Mouse (Mus musculus) adrenal gland, postnatal 4 days (tissue): Measurements from ENCODE around the gene Fdx1. TPM values are rescaled to one million over a fixed set of nuclear protein-coding genes. Genes with fewer than 3 reads are reported as not detected.

Experiments
- DNase-seq, 2 experiments: peaks; one replicate each; pipeline ENCODE4 v3.0.0; 2021 to 2022; ENCODE audit warnings: low spot score in 2 of 2, mixed read lengths in 2 of 2
- total RNA-seq, 2 experiments: library from RNA; stranded (reverse); gene quantifications; 2 replicates each; pipeline ENCODE4 v1.2.3; 2021

Fdx1 gene
- total RNA-seq, 2 experiments from 2014 or later: 853 to 953 TPM

DNA sequence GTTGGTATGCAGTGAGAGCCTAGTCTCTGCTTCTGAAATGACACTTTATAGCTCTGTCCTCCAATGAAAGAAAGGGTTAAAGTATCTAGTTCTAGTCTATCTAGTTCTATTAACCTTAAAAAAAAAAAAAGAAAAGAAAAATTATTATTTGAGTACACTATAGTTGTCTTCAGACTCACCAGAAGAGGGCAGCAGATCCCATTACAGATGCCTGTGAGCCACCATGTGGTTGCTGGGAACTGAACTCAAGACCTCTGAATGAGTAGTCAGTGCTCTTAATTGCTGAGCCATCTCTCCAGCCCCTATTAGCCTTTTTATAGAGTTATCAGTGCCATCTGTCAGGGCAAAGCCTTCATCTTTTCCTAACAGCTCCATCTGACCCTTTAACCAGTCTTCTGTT, 3.0 kb upstream of the Fdx1 start:
- DNase-seq: no peak

GRCm38 (mm10) chr9:51964110-51964509, 754 bp upstream of the Fdx1 start:
- DNase-seq: no peak

- DNase-seq: no peak
These were observed 2.0 kb downstream of the Fdx1 start for GRCm38 (mm10) chr9:51961190-51961909.

- no peak for DNase-seq
These were observed 3.0 kb downstream of the Fdx1 start for GRCm38 (mm10) chr9:51960331-51960730.

DNA sequence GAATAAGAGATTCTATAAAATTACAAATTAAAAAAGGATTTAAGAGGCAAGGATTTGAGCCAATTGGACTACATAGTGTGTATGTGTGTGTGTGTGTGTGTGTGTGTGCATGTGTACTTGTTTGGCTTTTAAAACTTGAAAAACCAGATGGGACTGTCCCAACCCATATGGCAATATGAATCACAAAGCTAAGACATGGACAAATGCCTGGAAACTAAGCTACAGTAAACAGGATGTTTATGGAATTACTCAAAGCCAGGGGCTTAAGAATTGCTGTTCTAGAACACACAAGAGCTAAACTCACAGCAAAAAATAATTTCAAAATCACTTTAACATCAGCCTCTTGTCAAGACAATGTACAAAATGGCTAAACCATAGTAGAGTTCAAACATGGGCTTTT, 4.4 kb downstream of the Fdx1 start:
- DNase-seq: no peak

DNA sequence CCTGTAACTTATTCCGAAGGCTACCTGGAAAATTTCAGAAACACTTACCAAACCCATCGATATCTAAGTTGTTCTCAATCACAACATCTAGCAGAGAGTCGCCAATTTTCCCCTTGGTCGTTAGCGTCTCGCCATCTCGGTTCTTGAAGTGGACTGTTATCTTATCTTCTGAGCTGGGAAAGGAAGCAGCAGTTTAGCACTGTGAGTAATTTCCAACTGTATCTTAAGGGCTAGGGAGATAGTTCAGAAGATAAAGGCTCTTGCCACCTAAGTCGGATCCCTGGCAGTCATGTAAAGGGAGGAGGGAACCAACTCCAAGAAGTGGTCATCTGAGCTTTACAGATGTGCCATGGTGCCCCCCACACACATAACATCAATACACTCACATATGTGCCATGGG, 6.3 kb downstream of the Fdx1 start:
- no peak for DNase-seq

DNA sequence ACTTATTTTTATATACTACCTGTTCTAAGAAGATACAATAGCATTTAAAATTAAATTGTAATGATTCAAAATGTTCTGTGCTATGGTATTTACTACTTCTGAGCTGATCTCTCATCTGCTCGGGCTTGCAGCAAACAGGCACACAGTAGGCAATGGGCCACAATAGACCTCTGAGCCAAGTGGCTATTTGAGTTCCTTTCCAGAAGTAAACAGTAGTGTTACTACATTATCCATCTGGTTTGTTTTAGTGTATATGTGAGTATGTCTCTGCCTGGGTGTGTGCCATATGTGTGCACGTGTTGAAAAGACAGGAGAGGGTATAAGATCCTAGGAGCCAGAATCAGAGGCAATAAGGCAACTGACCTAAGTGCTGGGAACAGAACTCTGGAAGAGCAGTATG, 6.9 kb downstream of the Fdx1 start:
- DNase-seq: no peak

DNA sequence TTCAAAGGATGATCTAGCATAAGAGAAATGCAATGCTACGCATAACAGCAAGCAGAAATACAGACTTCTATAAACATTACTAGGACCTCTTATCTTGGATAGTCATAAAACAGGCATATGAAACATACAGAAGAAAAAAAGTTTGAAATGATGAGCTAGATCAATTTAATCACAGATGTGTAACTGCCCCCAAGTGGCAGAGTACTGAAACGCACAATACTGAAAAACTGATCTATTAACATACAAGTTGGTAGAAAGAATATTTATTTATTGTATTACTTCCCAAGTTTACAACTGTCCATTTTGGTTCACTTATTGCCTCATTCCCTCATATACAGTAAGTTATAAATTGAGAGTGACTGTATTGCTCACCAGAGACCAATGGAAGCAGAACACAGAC, 12.0 kb downstream of the Fdx1 start:
- no peak for DNase-seq

DNA sequence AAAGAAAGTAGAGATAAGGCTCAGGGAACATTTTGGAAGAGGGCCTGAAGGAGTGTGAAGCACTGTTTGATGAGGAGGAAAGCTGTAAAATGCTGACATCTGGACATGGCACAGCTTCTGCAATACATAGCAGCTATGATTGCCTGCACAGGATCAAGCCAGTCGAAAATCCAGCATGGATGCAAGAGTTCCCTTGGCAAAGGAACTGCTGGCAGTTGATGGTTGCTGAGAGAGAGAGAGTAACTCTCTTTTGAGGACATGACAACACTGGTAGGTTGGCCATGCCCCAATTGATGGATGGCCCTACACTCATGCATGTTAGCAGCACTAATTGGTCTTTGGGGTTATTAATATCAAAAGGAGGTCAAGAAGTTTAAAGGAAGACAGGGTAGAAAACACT, 12.7 kb downstream of the Fdx1 start:
- no peak for DNase-seq

GRCm38 (mm10) chr9:51950225-51950624, 13.1 kb downstream of the Fdx1 start:
- DNase-seq: no peak

GRCm38 (mm10) chr9:51943934-51944333, 19.4 kb downstream of the Fdx1 start:
- no peak for DNase-seq

GRCm38 (mm10) chr9:51934641-51935040, 28.7 kb downstream of the Fdx1 start:
- no peak for DNase-seq

DNA sequence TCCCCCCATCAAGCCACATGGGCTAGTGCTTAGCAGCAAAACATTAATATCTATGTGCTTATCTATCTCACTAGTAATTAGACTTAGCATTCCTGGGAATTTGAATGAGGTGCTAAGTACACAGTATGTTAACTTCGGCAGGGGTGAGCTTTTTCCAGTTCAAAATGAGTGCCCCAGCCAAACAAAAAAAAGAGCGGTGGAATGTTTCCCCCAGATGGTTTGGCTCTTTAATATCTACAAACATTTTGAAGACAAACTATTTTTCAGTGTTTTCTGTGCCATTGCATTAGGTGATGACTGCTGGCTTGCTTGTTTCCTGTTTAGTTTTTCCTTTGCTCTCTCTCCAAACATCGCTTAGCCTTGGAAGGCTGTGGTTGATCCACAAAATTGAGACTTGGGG, 31.4 kb downstream of the Fdx1 start:
- no peak for DNase-seq

- no peak for DNase-seq
These were observed 32.2 kb downstream of the Fdx1 start for GRCm38 (mm10) chr9:51931054-51931690.

DNA sequence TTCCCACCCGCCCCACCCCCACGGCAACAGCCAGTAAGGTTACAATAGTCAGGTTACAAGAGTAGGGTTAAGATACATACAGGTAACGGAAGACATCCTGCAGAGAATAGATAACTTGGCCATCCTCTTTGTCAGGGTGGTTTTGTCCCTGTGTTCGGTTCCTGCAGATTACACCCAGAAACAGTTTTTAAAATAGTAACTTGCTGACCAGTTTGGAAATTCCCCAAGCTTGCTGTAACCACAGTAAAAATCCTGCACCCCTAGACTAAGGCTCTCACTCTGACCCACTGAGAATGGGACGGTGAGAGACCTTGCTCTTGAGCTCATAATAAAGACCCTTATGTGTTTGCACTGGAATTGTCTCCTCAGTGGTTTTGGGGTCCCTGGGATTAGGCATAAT, 33.4 kb downstream of the Fdx1 start:
- DNase-seq: no peak

DNA sequence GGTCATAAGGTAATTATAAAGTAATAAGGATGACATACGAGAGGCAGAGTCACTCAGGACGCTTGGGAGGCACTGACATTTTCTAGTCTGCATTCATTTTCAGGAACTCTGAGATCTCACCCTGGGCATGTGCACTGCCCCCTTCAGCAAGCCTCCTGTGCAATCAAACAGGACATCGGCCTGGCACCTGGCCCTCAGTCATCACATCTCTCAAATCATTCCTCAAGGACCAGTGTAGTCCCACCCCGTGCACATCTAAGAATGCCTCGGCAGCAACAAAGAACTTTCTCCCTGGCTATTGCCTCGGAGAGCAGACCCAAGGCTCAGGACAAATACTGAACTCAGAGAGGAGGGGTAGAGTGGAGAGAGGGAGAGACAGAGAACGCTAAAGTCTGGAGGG, 34.7 kb downstream of the Fdx1 start:
- no peak for DNase-seq

DNA sequence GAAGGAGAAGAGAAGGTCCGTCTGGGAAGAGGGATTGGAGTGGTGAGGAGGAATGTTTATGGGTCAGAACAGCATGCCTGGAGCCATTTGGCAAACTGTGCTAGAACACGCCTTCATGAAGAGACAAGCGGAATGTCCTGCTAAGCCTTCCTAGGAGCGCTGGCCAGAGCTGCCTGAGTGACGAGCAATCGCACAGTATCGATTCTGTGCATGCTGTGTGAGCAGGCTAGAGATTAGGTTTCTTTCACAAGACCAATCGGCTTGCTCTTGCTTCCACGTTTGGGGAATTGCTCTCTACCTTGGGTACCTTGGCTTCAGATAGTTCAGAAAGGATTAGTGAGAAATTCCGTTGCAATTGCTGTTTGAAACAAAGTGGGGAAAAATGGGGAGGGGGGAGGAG, 35.2 kb downstream of the Fdx1 start:
- DNase-seq: no peak

DNA sequence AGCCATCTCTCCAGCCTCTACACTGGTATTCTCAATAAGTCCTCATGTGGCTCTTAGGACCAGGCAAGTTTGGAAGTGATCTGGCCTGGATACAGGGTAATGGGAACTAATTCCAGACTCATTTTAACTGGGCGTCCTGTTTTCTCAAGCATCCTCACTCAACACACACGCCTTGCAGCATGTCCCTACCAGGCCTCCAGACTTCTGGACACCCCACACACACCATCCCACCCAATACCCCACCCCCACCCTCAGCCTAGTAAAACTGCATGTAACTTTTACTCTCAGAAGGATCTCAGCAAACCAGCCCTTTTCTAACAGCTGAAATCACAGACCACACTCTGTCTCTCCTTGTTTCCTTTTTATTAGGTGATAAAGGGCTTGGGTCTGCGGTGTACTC, 35.7 kb downstream of the Fdx1 start:
- DNase-seq: no peak

- no peak for DNase-seq
These were observed 36.7 kb downstream of the Fdx1 start for GRCm38 (mm10) chr9:51926629-51927028.

DNA sequence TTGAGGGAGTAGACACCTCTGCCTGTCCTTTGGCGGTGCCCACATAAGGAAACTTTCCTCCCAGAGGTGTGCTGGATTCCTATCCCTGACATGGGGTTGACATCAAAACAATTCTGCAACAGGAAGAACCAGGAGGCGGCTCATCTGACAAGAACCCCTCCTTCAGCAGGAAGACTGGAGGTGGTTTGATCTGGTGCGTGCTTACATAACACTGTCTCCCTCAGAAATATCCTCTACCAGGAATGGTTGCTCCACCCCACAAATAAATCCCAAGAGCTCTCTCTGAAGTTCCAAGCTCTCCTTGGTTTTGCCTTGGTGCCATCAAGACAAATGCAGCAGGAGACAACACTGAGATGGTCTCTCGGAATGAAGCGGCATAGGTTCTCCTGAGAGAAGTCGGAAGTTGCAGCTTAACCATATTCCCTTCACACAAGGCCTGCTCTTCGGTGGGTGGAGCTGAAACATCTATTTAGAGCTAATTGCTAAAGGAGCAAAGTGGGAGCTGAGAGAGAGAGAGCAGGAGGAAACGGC, 38.7 kb downstream of the Fdx1 start:
- no peak for DNase-seq

DNA sequence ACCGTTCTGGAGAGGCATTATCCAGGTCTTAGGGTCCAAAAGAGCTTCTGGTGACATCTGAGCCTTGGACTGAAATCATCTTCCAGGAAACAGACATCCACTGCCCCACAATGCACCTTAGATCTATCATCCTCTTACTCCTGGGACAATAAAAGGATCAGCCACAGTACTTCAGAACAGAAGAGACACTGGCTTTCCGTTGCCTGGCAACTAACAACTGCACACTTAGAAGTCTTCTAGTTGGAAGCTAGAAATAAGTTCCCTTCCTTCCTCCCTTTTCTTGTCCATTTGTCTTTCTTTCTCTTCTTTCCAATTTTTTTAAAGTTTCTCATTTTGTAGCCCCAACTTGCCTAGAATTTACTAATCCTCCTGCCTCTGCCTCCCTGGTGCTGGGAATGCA, 40.6 kb downstream of the Fdx1 start:
- DNase-seq: no peak

DNA sequence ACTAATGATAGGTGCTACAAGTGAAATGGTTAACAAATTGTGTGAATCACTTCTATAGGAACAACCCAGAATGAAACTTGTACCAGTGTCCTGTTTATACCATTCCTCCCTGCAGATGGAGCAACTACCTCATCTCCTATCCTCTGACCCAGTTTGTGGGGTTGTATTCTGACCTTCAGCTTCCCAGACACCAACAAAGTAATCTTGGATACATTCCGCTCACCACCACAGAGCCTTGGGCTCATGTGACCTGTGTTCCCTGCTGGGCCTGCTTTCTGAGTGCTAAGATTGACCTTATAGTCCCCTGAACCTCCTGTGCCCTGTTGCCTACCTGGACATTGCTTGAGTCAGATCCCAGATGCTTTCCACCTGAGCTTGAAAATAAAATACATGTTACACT, 47.8 kb downstream of the Fdx1 start:
- no peak for DNase-seq
